Mouse (Mus musculus): ENCODE data around the gene Mmrn2. TPM values are rescaled to one million over a fixed set of nuclear protein-coding genes. Genes with fewer than 3 reads are reported as not detected.

Gene Mmrn2
- total RNA-seq, 2 experiments from 2014 or later, result not detected

Other genes with a start within 250 kb of the Mmrn2 start
- not detected in 2 replicates for gene Npy4r, start 223.0 kb upstream of the Mmrn2 start, total RNA-seq (2015)
- not detected in 2 replicates for gene Npy4r, start 223.0 kb upstream of the Mmrn2 start, total RNA-seq (2017)
- gene Gprin2, start 173.8 kb upstream of the Mmrn2 start, total RNA-seq (2015), result not detected in 2 replicates
- not detected in 2 replicates for gene Gprin2, start 173.8 kb upstream of the Mmrn2 start, total RNA-seq (2017)
- gene Syt15, start 155.9 kb upstream of the Mmrn2 start, total RNA-seq (2015), result not detected in 2 replicates
- not detected in 2 replicates for gene Syt15, start 155.9 kb upstream of the Mmrn2 start, total RNA-seq (2017)
- gene Shld2, start 65.0 kb upstream of the Mmrn2 start, total RNA-seq (2015), result 7.9 and 13.2 TPM in 2 replicates
- 13.3 and 14.2 TPM in 2 replicates for gene Shld2, start 65.0 kb upstream of the Mmrn2 start, total RNA-seq (2017)
- 182 and 187 TPM in 2 replicates for gene Glud1, start 64.7 kb upstream of the Mmrn2 start, total RNA-seq (2015)
- gene Glud1, start 64.7 kb upstream of the Mmrn2 start, total RNA-seq (2017), result 118 and 134 TPM in 2 replicates
- gene Fam25c, start 20.0 kb upstream of the Mmrn2 start, total RNA-seq (2015), result not detected in 2 replicates
- gene Fam25c, start 20.0 kb upstream of the Mmrn2 start, total RNA-seq (2017), result not detected in 2 replicates
- not detected in 2 replicates for gene Sncg, start 676 bp upstream of the Mmrn2 start, total RNA-seq (2015)
- not detected in 2 replicates for gene Sncg, start 676 bp upstream of the Mmrn2 start, total RNA-seq (2017)
- gene Bmpr1a, start 127.9 kb downstream of the Mmrn2 start, total RNA-seq (2015), result 0.39 and 0.68 TPM in 2 replicates
- gene Bmpr1a, start 127.9 kb downstream of the Mmrn2 start, total RNA-seq (2017), result 0.25 and 0.41 TPM in 2 replicates
- gene 9230112D13Rik, start 147.3 kb downstream of the Mmrn2 start, total RNA-seq (2015), result not detected in 2 replicates
- not detected in 2 replicates for gene 9230112D13Rik, start 147.3 kb downstream of the Mmrn2 start, total RNA-seq (2017)
- gene Ldb3, start 213.2 kb downstream of the Mmrn2 start, total RNA-seq (2015), result not detected in 2 replicates
- not detected in 2 replicates for gene Ldb3, start 213.2 kb downstream of the Mmrn2 start, total RNA-seq (2017)
- not detected in 2 replicates for gene Opn4, start 224.7 kb downstream of the Mmrn2 start, total RNA-seq (2015)
- gene Opn4, start 224.7 kb downstream of the Mmrn2 start, total RNA-seq (2017), result not detected in 2 replicates